Mouse (Mus musculus) MEL (cell line): ENCODE data around the gene Aplf.

Experiments used
- CHD2 ChIP-seq: IDR thresholded peaks from 2 replicates; pipeline ENCODE4 v1.6.1; 2011; ENCODE audit warnings: low read length, improper control_type of control experiment
- CTCF ChIP-seq, 3 experiments: IDR thresholded peaks in 2 of 3; conservative IDR thresholded peaks in 1 of 3; 2 replicates each; pipeline ENCODE4 v1.5.1; 2011 to 2012; ENCODE audit warnings: low read length in 3 of 3, low read depth in 2 of 3, mild to moderate bottlenecking in 2 of 3, improper control_type of control experiment in 1 of 3, inconsistent platforms in 1 of 3, mixed read lengths in 1 of 3, moderate library complexity in 1 of 3; ENCODE audit not compliant: control insufficient read depth in 1 of 3, insufficient read depth in 1 of 3, poor library complexity in 1 of 3, severe bottlenecking in 1 of 3
- EP300 ChIP-seq, 2 experiments: IDR thresholded peaks; 2 replicates each; pipeline ENCODE4 v1.6.1; 2011; ENCODE audit warnings: improper control_type of control experiment in 2 of 2, low read length in 2 of 2, low read depth in 1 of 2, mild to moderate bottlenecking in 1 of 2
- GABPA ChIP-seq: IDR thresholded peaks from 2 replicates; pipeline ENCODE4 v1.6.1; 2012; ENCODE audit warnings: low read depth, mild to moderate bottlenecking, inconsistent platforms, low read length, improper control_type of control experiment, moderate library complexity
- GATA1 ChIP-seq: IDR thresholded peaks from 2 replicates; pipeline ENCODE4 v1.6.1; 2011; ENCODE audit warnings: low read depth, low read length, improper control_type of control experiment
- MAFK ChIP-seq: IDR thresholded peaks from 2 replicates; pipeline ENCODE4 v1.6.1; 2011; ENCODE audit warnings: low read depth, mild to moderate bottlenecking, low read length, improper control_type of control experiment, borderline replicate concordance
- MYB ChIP-seq: IDR thresholded peaks from 2 replicates; pipeline ENCODE4 v1.6.1; 2011; ENCODE audit warnings: mild to moderate bottlenecking, low read depth, low read length, improper control_type of control experiment
- NRF1 ChIP-seq: IDR thresholded peaks from 2 replicates; pipeline ENCODE4 v1.6.1; 2014; ENCODE audit warnings: low read depth, mild to moderate bottlenecking, inconsistent platforms, low read length, improper control_type of control experiment, moderate library complexity; ENCODE audit not compliant: poor library complexity, insufficient read depth, severe bottlenecking
- POLR2A ChIP-seq, 2 experiments: IDR thresholded peaks; 2 replicates each; pipeline ENCODE4 v1.6.1; 2011 to 2012; ENCODE audit warnings: low read length in 2 of 2, mild to moderate bottlenecking in 2 of 2, control low read depth in 1 of 2, improper control_type of control experiment in 1 of 2, low read depth in 1 of 2, moderate library complexity in 1 of 2; ENCODE audit not compliant: control insufficient read depth in 1 of 2, insufficient read depth in 1 of 2, poor library complexity in 1 of 2
- POLR2AphosphoS2 ChIP-seq: IDR thresholded peaks from 2 replicates; pipeline ENCODE4 v1.6.1; 2011; ENCODE audit warnings: low read length, improper control_type of control experiment
- POLR2AphosphoS5 ChIP-seq: IDR thresholded peaks from 2 replicates; pipeline ENCODE4 v1.6.1; 2012; ENCODE audit warnings: low read depth, borderline replicate concordance, mild to moderate bottlenecking, inconsistent platforms, low read length, moderate library complexity, mixed read lengths
- SMC3 ChIP-seq: IDR thresholded peaks from 2 replicates; pipeline ENCODE4 v1.6.1; 2011; ENCODE audit warnings: low read depth, low read length, improper control_type of control experiment
- USF2 ChIP-seq, 2 experiments: IDR thresholded peaks; 2 replicates each; pipeline ENCODE4 v1.6.1; 2011 to 2012; ENCODE audit warnings: improper control_type of control experiment in 2 of 2, low read length in 2 of 2, borderline replicate concordance in 1 of 2, inconsistent platforms in 1 of 2, low read depth in 1 of 2, mild to moderate bottlenecking in 1 of 2; ENCODE audit not compliant: insufficient read depth in 1 of 2

GRCm38 (mm10) chr6:87695947-87696346 is 24.0 kb upstream of the Aplf start:
- no peak for TF ChIP-seq GATA1
- TF ChIP-seq POLR2AphosphoS5, result no peak
- no peak for TF ChIP-seq MYB
- no peak for TF ChIP-seq POLR2A (IDR thresholded peaks at IDR 0.05; ENCODE audit: control insufficient read depth in 1 of 2, insufficient read depth in 1 of 2, low read depth in 1 of 2, low read length in 2 of 2, poor library complexity in 1 of 2)
- no peak for TF ChIP-seq CTCF (IDR thresholded peaks at IDR 0.05 in 2 of 3, conservative IDR thresholded peaks at IDR 0.05 in 1 of 3; ENCODE audit: control insufficient read depth in 1 of 3, insufficient read depth in 1 of 3, low read depth in 2 of 3, low read length in 3 of 3, poor library complexity in 1 of 3, severe bottlenecking in 1 of 3)
- no peak for TF ChIP-seq MAFK
- no peak for TF ChIP-seq NRF1
- no peak for TF ChIP-seq POLR2AphosphoS2
- TF ChIP-seq SMC3, result no peak
- TF ChIP-seq USF2 (IDR thresholded peaks at IDR 0.05; ENCODE audit: borderline replicate concordance in 1 of 2, insufficient read depth in 1 of 2, low read depth in 1 of 2, low read length in 2 of 2), result no peak
- TF ChIP-seq GABPA, result no peak
- no peak for TF ChIP-seq EP300 (IDR thresholded peaks at IDR 0.05; ENCODE audit: low read depth in 1 of 2, low read length in 2 of 2)
- no peak for TF ChIP-seq CHD2
